Mouse (Mus musculus) embryonic facial prominence, embryonic 15.5 days (tissue): Measurements from ENCODE around the gene Ksr1. TPM values are rescaled to one million over a fixed set of nuclear protein-coding genes. Genes with fewer than 3 reads are reported as not detected.
"Not testable (repeated sequence)": the region's sequence is repeated elsewhere in the genome, so short reads cannot be mapped to it uniquely, and the experiment has no call there.

Source experiments
- ATAC-seq: fragments of 200-750 bp; cut with Nextera tagmentation; 2 replicates; pipeline ENCODE4 v1.8.0; 2017; ENCODE audit warnings: low read depth, moderate TSS enrichment; ENCODE audit not compliant: insufficient number of reproducible peaks, low FRiP score, low TSS enrichment
- H3K27ac ChIP-seq: fragments of 300-500 bp; sonication (generic); replicated peaks from 2 replicates; pipeline ENCODE4 v1.5.1; 2015; ENCODE audit warnings: mild to moderate bottlenecking, inconsistent platforms
- H3K27me3 ChIP-seq: fragments of 300-500 bp; sonication (generic); 2 replicates; pipeline ENCODE4 v1.6.1; 2015; ENCODE audit warnings: inconsistent platforms
- H3K36me3 ChIP-seq: fragments of 300-500 bp; sonication (generic); 2 replicates; pipeline ENCODE4 v1.6.1; 2015; ENCODE audit warnings: mild to moderate bottlenecking, inconsistent platforms
- H3K4me1 ChIP-seq: fragments of 300-500 bp; sonication (generic); 2 replicates; pipeline ENCODE4 v1.6.1; 2015; ENCODE audit warnings: inconsistent platforms
- H3K4me2 ChIP-seq: fragments of 300-500 bp; sonication (generic); replicated peaks from 2 replicates; pipeline ENCODE4 v1.6.1; 2015; ENCODE audit warnings: mild to moderate bottlenecking, inconsistent platforms
- H3K4me3 ChIP-seq: fragments of 300-500 bp; sonication (generic); replicated peaks from 2 replicates; pipeline ENCODE4 v1.5.1; 2015; ENCODE audit warnings: mild to moderate bottlenecking, inconsistent platforms
- H3K9ac ChIP-seq: fragments of 300-500 bp; sonication (generic); 2 replicates; pipeline ENCODE4 v1.6.1; 2015; ENCODE audit warnings: inconsistent platforms
- H3K9me3 ChIP-seq: fragments of 300-500 bp; sonication (generic); replicated peaks from 2 replicates; pipeline ENCODE4 v1.6.1; 2016; ENCODE audit warnings: inconsistent platforms
- WGBS: fragments of 180-500 bp; shearing (Covaris S2); methylation state at CpG from one replicate; pipeline ENCODE4 v1.1.7; 2015; 5-methylcytosine and 5-hydroxymethylcytosine counted together
- polyA plus RNA-seq: library from polyadenylated mRNA; unstranded; fragments of >200 nt; fragmentation: Nextera tagmentation; extraction: Ambion mirVana; gene quantifications from 2 replicates; pipeline ENCODE4 v1.2.1, GENCODE M21; 2015

Ksr1 gene
- polyA plus RNA-seq, 1 experiment from 2014 or later, result 5.6 TPM

GRCm38 (mm10) chr11:79006417-79006816 is 139.8 kb downstream of the Ksr1 start:
- no peaks in the 10 kb centered on the region for H3K9me3 ChIP-seq
- ATAC-seq, result no peak
- no peak overlapping the region for H3K27ac ChIP-seq
- WGBS, result 55% methylated on average over 5 of the region's 5 CpGs
- H3K4me1 ChIP-seq, result peaks cover 6% of the 10 kb centered on the region; the same call in 1 of the 2 replicates
- H3K9ac ChIP-seq, result no peak overlapping the region
- H3K36me3 ChIP-seq, result no peaks in the 10 kb centered on the region
- H3K4me3 ChIP-seq, result no peak overlapping the region
- H3K27me3 ChIP-seq, result no peaks in the 10 kb centered on the region
- H3K4me2 ChIP-seq, result no peak overlapping the region

GRCm38 (mm10) chr11:79005578-79006394 is 140.4 kb downstream of the Ksr1 start:
- Histone ChIP-seq H3K9me3 (no peaks in the 10 kb centered on the region), H3K4me1 (peaks cover 6% of the 10 kb centered on the region; the same call in 1 of the 2 replicates), H3K9ac (no peak overlapping the region), H3K27ac (no peak overlapping the region), H3K36me3 (no peaks in the 10 kb centered on the region), H3K4me3 (no peak overlapping the region), H3K4me2 (no peak overlapping the region), H3K27me3 (no peaks in the 10 kb centered on the region)
- no peak for ATAC-seq
- WGBS, result 83% methylated on average over 14 of the region's 14 CpGs

DNA sequence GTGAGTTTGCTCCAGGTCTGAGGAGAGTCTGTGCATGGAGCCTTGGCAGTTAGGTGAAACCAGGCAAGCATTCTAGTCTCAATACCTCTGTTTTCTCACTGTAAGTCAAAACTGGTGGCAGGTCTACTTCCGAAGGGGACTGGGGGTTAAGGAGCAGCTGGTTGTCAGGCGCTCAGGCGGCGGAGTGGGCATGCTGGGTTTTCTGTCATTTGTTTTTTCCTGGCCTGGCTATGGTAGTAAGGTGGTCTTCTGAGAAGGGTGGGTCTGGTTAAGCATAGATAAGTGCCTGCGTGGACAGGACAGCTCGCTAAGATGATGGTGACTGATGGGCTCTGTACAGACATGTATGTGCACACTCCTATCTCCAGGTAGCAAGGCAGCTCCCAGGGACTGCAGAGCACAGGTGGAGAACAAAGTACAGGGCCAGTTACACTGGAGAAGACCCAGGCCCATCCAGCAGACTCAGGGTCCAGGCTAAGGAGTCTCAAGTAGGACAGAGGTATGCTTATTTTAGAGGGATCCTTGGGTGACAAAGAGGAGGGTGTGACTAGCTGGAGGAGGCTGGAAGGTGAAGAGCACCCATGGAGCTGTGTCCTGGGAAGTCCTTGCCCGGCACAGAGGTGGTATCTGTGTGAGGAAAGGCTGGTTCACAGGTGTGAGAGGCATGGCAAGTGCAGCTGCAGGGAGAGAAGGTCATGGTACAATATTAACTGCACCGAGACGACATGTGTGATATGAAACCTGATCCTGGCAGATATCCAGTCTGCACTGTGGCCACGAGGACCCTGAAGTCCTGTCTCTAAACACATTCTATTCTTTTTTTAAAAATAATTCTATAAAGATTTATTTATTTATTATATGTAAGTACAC is 142.2 kb downstream of the Ksr1 start:
- Histone ChIP-seq H3K4me1 (peaks cover 6% of the 10 kb centered on the region; the same call in 1 of the 2 replicates), H3K36me3 (no peaks in the 10 kb centered on the region), H3K27ac (no peak overlapping the region), H3K9me3 (no peaks in the 10 kb centered on the region), H3K4me2 (no peak overlapping the region), H3K27me3 (no peaks in the 10 kb centered on the region), H3K4me3 (no peak overlapping the region), H3K9ac (no peak overlapping the region)
- 73% methylated on average over 10 of the region's 10 CpGs for WGBS
- ATAC-seq, result no peak

GRCm38 (mm10) chr11:79003053-79003768 is 143.0 kb downstream of the Ksr1 start:
- Histone ChIP-seq H3K27me3 (no peaks in the 10 kb centered on the region), H3K27ac (peak overlapping the region; percentile 68; the same call in 1 of the 2 replicates)

GRCm38 (mm10) chr11:79002551-79002951 is 143.7 kb downstream of the Ksr1 start:
- no peak overlapping the region for H3K9ac ChIP-seq
- no peaks in the 10 kb centered on the region for H3K9me3 ChIP-seq
- H3K27me3 ChIP-seq, result no peaks in the 10 kb centered on the region
- H3K36me3 ChIP-seq, result no peaks in the 10 kb centered on the region
- ATAC-seq, result no peak
- peak overlapping the region; percentile 68; the same call in 1 of the 2 replicates for H3K27ac ChIP-seq
- H3K4me3 ChIP-seq, result no peak overlapping the region
- no peak overlapping the region for H3K4me2 ChIP-seq
- 53% methylated on average over 5 of the region's 5 CpGs for whole genome bisulfite sequencing
- peaks cover 6% of the 10 kb centered on the region; the same call in 1 of the 2 replicates for H3K4me1 ChIP-seq

More at GRCm38 (mm10) chr11:79003053-79003768, 143.0 kb downstream of the Ksr1 start:
- H3K4me1 ChIP-seq, result peaks cover 6% of the 10 kb centered on the region; the same call in 1 of the 2 replicates
- ATAC-seq, result no peak
- H3K36me3 ChIP-seq, result no peaks in the 10 kb centered on the region
- 69% methylated on average over 11 of the region's 11 CpGs for WGBS
- H3K9ac ChIP-seq, result no peak overlapping the region
- no peak overlapping the region for H3K4me3 ChIP-seq
- no peaks in the 10 kb centered on the region for H3K9me3 ChIP-seq
- no peak overlapping the region for H3K4me2 ChIP-seq

GRCm38 (mm10) chr11:79001871-79002270 is 144.3 kb downstream of the Ksr1 start:
- ATAC-seq, result no peak; the same call in 1 of the 2 replicates
- Histone ChIP-seq H3K9me3 (no peaks in the 10 kb centered on the region), H3K36me3 (no peaks in the 10 kb centered on the region), H3K4me1 (peaks cover 6% of the 10 kb centered on the region; the same call in 1 of the 2 replicates), H3K27ac (no peak overlapping the region), H3K9ac (no peak overlapping the region), H3K4me2 (no peak overlapping the region), H3K27me3 (no peaks in the 10 kb centered on the region), H3K4me3 (no peak overlapping the region)
- WGBS, result 74% methylated on average over 4 of the region's 4 CpGs

- Histone ChIP-seq H3K27me3 (no peaks in the 10 kb centered on the region), H3K4me3 (no peak overlapping the region)
These were observed 147.1 kb downstream of the Ksr1 start for GRCm38 (mm10) chr11:78999118-78999517.

GRCm38 (mm10) chr11:78990875-78991543 is 155.2 kb downstream of the Ksr1 start:
- H3K9me3 ChIP-seq, H3K27me3 ChIP-seq, H3K4me3 ChIP-seq, H3K4me2 ChIP-seq, H3K9ac ChIP-seq, H3K4me1 ChIP-seq, ATAC-seq, H3K27ac ChIP-seq, H3K36me3 ChIP-seq: not testable (repeated sequence)
- 71% methylated on average over 5 of the region's 5 CpGs for WGBS

More at GRCm38 (mm10) chr11:78999118-78999517, 147.1 kb downstream of the Ksr1 start:
- Histone ChIP-seq H3K27ac (no peak overlapping the region), H3K4me1 (peaks cover 6% of the 10 kb centered on the region; the same call in 1 of the 2 replicates), H3K4me2 (no peak overlapping the region), H3K9ac (no peak overlapping the region), H3K36me3 (no peaks in the 10 kb centered on the region), H3K9me3 (0 out of 2 replicates have a peak, but pooled peaks cover 4% of the 10 kb centered on the region)
- no peak for ATAC-seq
- WGBS, result 59% methylated on average over 6 of the region's 6 CpGs

- 92% methylated on average over 9 of the region's 9 CpGs for WGBS
- ATAC-seq, result no peak
- H3K4me3 ChIP-seq, result no peak overlapping the region
- peaks cover 2% of the 10 kb centered on the region; the same call in 1 of the 2 replicates for H3K4me1 ChIP-seq
- no peak overlapping the region for H3K27ac ChIP-seq
- H3K4me2 ChIP-seq, result no peak overlapping the region
- H3K9me3 ChIP-seq, result no peaks in the 10 kb centered on the region
- H3K9ac ChIP-seq, result no peak overlapping the region
- no peaks in the 10 kb centered on the region for H3K36me3 ChIP-seq
- no peaks in the 10 kb centered on the region for H3K27me3 ChIP-seq
These were observed 156.1 kb downstream of the Ksr1 start for GRCm38 (mm10) chr11:78990096-78990495.

DNA sequence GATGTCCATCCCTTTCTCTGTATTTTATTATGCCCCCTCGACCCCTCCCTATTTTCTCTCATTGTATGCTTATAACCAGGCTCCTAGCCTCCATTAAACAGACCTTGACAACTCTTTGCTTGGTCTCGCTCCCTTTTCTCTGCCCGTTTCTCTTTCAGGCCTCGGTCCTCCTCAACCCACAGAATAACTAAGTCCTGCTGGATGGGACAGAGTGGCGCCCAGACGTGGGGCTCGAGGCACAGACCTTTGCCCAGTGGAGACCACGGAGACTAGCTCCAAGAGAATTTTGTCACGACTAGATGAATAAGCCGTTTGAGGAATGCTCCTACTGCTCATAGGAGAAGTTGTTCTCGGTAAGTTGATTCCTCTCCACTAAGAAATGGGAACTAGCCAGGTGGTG is 157.0 kb downstream of the Ksr1 start:
- H3K9me3 ChIP-seq, H3K27me3 ChIP-seq, H3K4me2 ChIP-seq, H3K36me3 ChIP-seq, H3K9ac ChIP-seq, ATAC-seq, H3K4me3 ChIP-seq, H3K4me1 ChIP-seq, H3K27ac ChIP-seq: not testable (repeated sequence)
- 92% methylated on average over 11 of the region's 11 CpGs for WGBS
